Mouse (Mus musculus): ENCODE measurements around the gene March10.

DNA sequence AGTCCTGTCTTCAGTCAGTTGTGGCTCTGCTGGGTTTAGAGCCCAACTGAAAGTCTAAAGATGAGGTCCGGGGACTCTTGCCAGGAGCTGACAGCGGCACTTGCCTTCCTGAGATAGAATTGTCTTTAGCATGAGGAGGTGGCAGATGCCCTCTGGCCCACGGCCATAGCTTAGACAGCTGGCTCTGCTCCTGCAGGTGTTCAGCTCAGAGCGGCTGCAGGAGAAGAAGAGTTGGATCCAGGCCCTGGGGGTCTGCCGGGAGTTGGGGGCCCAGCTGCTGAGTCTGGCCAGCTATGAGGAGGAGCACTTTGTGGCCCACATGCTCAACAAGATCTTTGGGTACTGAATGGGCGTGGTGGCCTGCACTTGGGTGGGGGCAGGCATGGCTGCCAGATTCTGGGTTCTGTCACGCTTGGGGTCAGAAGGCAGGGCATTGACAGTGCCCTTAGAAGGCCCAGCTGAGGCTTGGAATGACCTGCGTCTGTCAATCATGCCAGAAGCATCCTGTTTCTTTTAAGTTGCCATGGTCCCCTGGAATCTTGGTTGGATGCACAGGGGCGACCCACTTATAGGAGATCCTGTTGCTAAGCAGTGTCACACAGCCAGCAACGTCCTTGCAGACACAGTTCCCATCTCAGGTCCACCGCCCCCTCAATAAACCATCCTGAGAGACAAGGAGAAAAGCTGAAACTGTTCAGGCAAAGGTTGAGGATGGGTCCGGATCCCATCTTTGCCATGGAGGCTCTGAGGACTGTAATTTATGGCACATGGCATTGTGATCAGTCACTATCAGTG, 117.7 kb downstream of the March10 start:
- TF ChIP-seq ZNF384 (IDR thresholded peaks at IDR 0.05; ENCODE audit: low read depth, low read length) (no peak), CHD2 (IDR thresholded peaks at IDR 0.05; ENCODE audit: low read depth, low read length) (no peak), ZC3H11A (IDR thresholded peaks at IDR 0.05; ENCODE audit: borderline replicate concordance, low read depth, low read length) (no peak), HCFC1 (IDR thresholded peaks at IDR 0.05; ENCODE audit: borderline replicate concordance, insufficient read depth, low read length) (no peak)

Data from ES-E14 (cell line).